19 mouse cellular contexts compared by ENCODE assay signal in genomic region chr1:183553219-183553618, GRCm38 (mm10).
"Had no signal": no experiment of that assay in that cellular context is flagged by ENCODE, and none has a peak within 500 bp of the region (broad histone marks: within the 10 kb centered on the region; RNA-seq: fewer than 3 reads in every experiment).

No protein-coding gene starts in this region.

- DNase-seq: kidney, adult 2 months; kidney, postnatal 25 days; layer of hippocampus, adult 9-11 months; lung, postnatal 14 days; midbrain, embryonic 14.5 days; right cerebral cortex, adult 18-20 months; right cerebral cortex, postnatal 14 days; right cerebral cortex, postnatal 4 days; spleen, adult 18-20 months; thymus, postnatal 36 days had no signal

- ATAC-seq: intestine, postnatal 0 days; liver, embryonic 12.5 days had no signal

- H3K4me3 ChIP-seq: layer of hippocampus, adult 2 months; left cerebral cortex, adult 2 months; liver, embryonic 12.5 days; liver, embryonic 15.5 days; neural tube, embryonic 13.5 days; stomach, embryonic 15.5 days had no signal

- H3K9ac ChIP-seq: liver, embryonic 12.5 days; liver, embryonic 15.5 days; neural tube, embryonic 13.5 days; stomach, embryonic 15.5 days had no signal

- H3K27me3 ChIP-seq: liver, embryonic 12.5 days; liver, embryonic 15.5 days; neural tube, embryonic 13.5 days; stomach, embryonic 15.5 days had no signal

- H3K4me1 ChIP-seq: liver, embryonic 12.5 days; liver, embryonic 15.5 days; neural tube, embryonic 13.5 days; stomach, embryonic 15.5 days had no signal

- H3K36me3 ChIP-seq: liver, embryonic 12.5 days; liver, embryonic 15.5 days; neural tube, embryonic 13.5 days; stomach, embryonic 15.5 days had no signal

- H3K27ac ChIP-seq: kidney, postnatal 0 days; layer of hippocampus, adult 2 months; left cerebral cortex, adult 2 months; liver, embryonic 12.5 days; liver, embryonic 15.5 days; macrophage; neural tube, embryonic 13.5 days; stomach, embryonic 15.5 days had no signal
